Mouse (Mus musculus) heart, adult 2 months (tissue): ENCODE measurements around the gene Itln1.

Experiments
- CTCF ChIP-seq: fragments of 200-600 bp; IDR thresholded peaks from 2 replicates; pipeline ENCODE4 v1.8.1; 2022; ENCODE audit warnings: antibody characterized with exemption, mild to moderate bottlenecking, moderate library complexity
- EP300 ChIP-seq: fragments of 200-500 bp; IDR thresholded peaks from 2 replicates; pipeline ENCODE4 v1.6.1; 2011; ENCODE audit warnings: low read depth, low read length, control low read depth; ENCODE audit not compliant: insufficient read depth
- POLR2A ChIP-seq: fragments of 200-500 bp; IDR thresholded peaks from 2 replicates; pipeline ENCODE4 v1.6.1; 2011; ENCODE audit warnings: mild to moderate bottlenecking, low read depth, low read length, control low read depth; ENCODE audit not compliant: insufficient read depth

- TF ChIP-seq CTCF (peak; percentile 96), POLR2A (no peak), EP300 (0 out of 2 replicates have a peak, but pooled peaks have one; percentile 58)
Measured at GRCm38 (mm10) chr1:171478968-171479367, 56.1 kb downstream of the Itln1 start.
